ENCODE assay signal across 10 mouse cellular contexts in the genomic region with DNA sequence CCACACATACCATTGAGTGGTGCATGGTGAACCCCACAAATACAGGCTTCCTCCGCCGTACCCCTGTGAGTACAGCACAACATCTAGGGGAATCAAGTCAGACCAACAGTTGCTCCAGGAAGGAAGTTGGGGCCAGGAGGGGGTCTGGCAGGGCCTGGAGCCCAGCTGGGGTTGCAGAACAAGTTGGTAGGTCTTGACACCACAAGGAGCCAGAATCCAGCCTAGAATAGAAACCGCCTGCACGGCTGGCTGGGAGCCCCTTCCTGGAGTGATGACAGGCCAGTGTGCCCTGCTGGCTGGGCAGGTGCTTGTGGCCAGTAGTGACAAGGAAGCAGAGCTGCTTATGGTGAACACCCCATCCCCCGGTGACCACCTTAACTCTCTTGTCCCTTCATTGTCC.
DNase-seq lines count a peak whose midpoint lies in the region; ATAC-seq and TF ChIP-seq lines count a peak whose summit lies in the region.
"Had no signal": no experiment of that assay in that cellular context is flagged by ENCODE, and none has a peak within 500 bp of the region (broad histone marks: within the 10 kb centered on the region; RNA-seq: fewer than 3 reads in every experiment).

No protein-coding gene starts in this region.

- TF ChIP-seq EP300 in heart, postnatal 0 days (IDR thresholded peaks at IDR 0.05; ENCODE audit: low read depth) = no peak
- TF ChIP-seq EP300 in liver, postnatal 0 days (IDR thresholded peaks at IDR 0.05; ENCODE audit: low read depth) = no peak

- H3K4me2 ChIP-seq in midbrain, embryonic 13.5 days (replicated peaks) = no peak overlapping the region
- no peak overlapping the region for H3K4me2 ChIP-seq in heart, postnatal 0 days (ENCODE audit: low read depth, low read length)
- 0 out of 2 replicates have a peak overlapping the region, but pooled peaks have one; percentile 68 for H3K4me2 ChIP-seq in liver, postnatal 0 days (ENCODE audit: low read depth, low read length)
- H3K4me2 ChIP-seq in midbrain, embryonic 11.5 days = no peak overlapping the region
- H3K4me2 ChIP-seq: lung, embryonic 15.5 days had no signal

- no peak for TF ChIP-seq CTCF in heart, postnatal 0 days (IDR thresholded peaks at IDR 0.05; ENCODE audit: low read depth)
- TF ChIP-seq CTCF in liver, postnatal 0 days (IDR thresholded peaks at IDR 0.05; ENCODE audit: low read depth) = no peak

- H3K27me3 ChIP-seq in midbrain, embryonic 10.5 days (ENCODE audit: low read depth, poor library complexity, severe bottlenecking) = peaks cover 22% of the 10 kb centered on the region
- H3K27me3 ChIP-seq in midbrain, embryonic 13.5 days = no peaks in the 10 kb centered on the region
- H3K27me3 ChIP-seq in heart, postnatal 0 days (ENCODE audit: control insufficient read depth, insufficient read depth, low read length) = no peaks in the 10 kb centered on the region
- no peaks in the 10 kb centered on the region for H3K27me3 ChIP-seq in liver, postnatal 0 days (ENCODE audit: insufficient read depth, low read length)
- no peaks in the 10 kb centered on the region for H3K27me3 ChIP-seq in midbrain, embryonic 11.5 days (ENCODE audit: control insufficient read depth, insufficient read depth, low read length)
- H3K27me3 ChIP-seq: lung, embryonic 15.5 days had no signal

- H3K27ac ChIP-seq in midbrain, embryonic 10.5 days (replicated peaks) = 0 out of 2 replicates have a peak overlapping the region, but pooled peaks have one; percentile 23
- no peak overlapping the region for H3K27ac ChIP-seq in midbrain, embryonic 13.5 days
- no peak overlapping the region for H3K27ac ChIP-seq in heart, postnatal 0 days (ENCODE audit: low read depth)
- peak overlapping the region; percentile 60 for H3K27ac ChIP-seq in liver, postnatal 0 days (ENCODE audit: low read depth)
- H3K27ac ChIP-seq in midbrain, embryonic 11.5 days (ENCODE audit: low read depth, low read length) = no peak overlapping the region
- H3K27ac ChIP-seq: lung, embryonic 15.5 days had no signal

- no peaks in the 10 kb centered on the region for H3K9me3 ChIP-seq in midbrain, embryonic 10.5 days (replicated peaks)
- no peaks in the 10 kb centered on the region for H3K9me3 ChIP-seq in midbrain, embryonic 13.5 days
- H3K9me3 ChIP-seq in heart, postnatal 0 days (replicated peaks; ENCODE audit: control insufficient read depth, low read length) = no peaks in the 10 kb centered on the region
- H3K9me3 ChIP-seq in liver, postnatal 0 days (ENCODE audit: low read length) = no peaks in the 10 kb centered on the region
- no peaks in the 10 kb centered on the region for H3K9me3 ChIP-seq in midbrain, embryonic 11.5 days (ENCODE audit: control insufficient read depth, low read length)
- H3K9me3 ChIP-seq: lung, embryonic 15.5 days had no signal

- no peak overlapping the region for H3K9ac ChIP-seq in midbrain, embryonic 13.5 days (replicated peaks)
- H3K9ac ChIP-seq in heart, postnatal 0 days (replicated peaks; ENCODE audit: low read depth, low read length) = no peak overlapping the region
- H3K9ac ChIP-seq in liver, postnatal 0 days (replicated peaks) = peak overlapping the region; percentile 42; the same call in 1 of the 2 replicates
- no peak overlapping the region for H3K9ac ChIP-seq in midbrain, embryonic 11.5 days (ENCODE audit: low read length)
- H3K9ac ChIP-seq: lung, embryonic 15.5 days had no signal

- H3K4me1 ChIP-seq in midbrain, embryonic 10.5 days = peaks cover 34% of the 10 kb centered on the region
- H3K4me1 ChIP-seq in midbrain, embryonic 13.5 days (replicated peaks) = peaks cover 23% of the 10 kb centered on the region
- H3K4me1 ChIP-seq in heart, postnatal 0 days (ENCODE audit: control insufficient read depth, insufficient read depth) = peaks cover 20% of the 10 kb centered on the region
- H3K4me1 ChIP-seq in liver, postnatal 0 days (ENCODE audit: insufficient read depth) = peaks cover 48% of the 10 kb centered on the region
- H3K4me1 ChIP-seq in midbrain, embryonic 11.5 days (ENCODE audit: control insufficient read depth, insufficient read depth, low read length) = peaks cover 6% of the 10 kb centered on the region; the same call in 1 of the 2 replicates

- H3K36me3 ChIP-seq in midbrain, embryonic 10.5 days = no peaks in the 10 kb centered on the region
- H3K36me3 ChIP-seq in midbrain, embryonic 13.5 days = no peaks in the 10 kb centered on the region
- no peaks in the 10 kb centered on the region for H3K36me3 ChIP-seq in heart, postnatal 0 days (replicated peaks; ENCODE audit: control insufficient read depth, insufficient read depth, low read length)
- H3K36me3 ChIP-seq in liver, postnatal 0 days (replicated peaks; ENCODE audit: insufficient read depth, low read length) = no peaks in the 10 kb centered on the region
- H3K36me3 ChIP-seq in midbrain, embryonic 11.5 days (ENCODE audit: control insufficient read depth, insufficient read depth, low read length) = no peaks in the 10 kb centered on the region
- H3K36me3 ChIP-seq: lung, embryonic 15.5 days had no signal

- DNase-seq in midbrain, embryonic 10.5 days (ENCODE audit: low spot score) = no peak
- DNase-seq in heart, postnatal 0 days (ENCODE audit: low spot score) = peak; percentile 75
- DNase-seq in liver, postnatal 0 days = peak; percentile 45
- peak; percentile 64 for DNase-seq in thymus, postnatal 4 days
- no peak for DNase-seq in lung, postnatal 10 days
- no peak for DNase-seq in spleen, postnatal 36 days (ENCODE audit: low spot score in 2 of 2)
- no peak for DNase-seq in midbrain, embryonic 11.5 days (ENCODE audit: low spot score, missing footprints)
- DNase-seq: adrenal gland, postnatal 36 days had no signal

- no peak overlapping the region for H3K4me3 ChIP-seq in midbrain, embryonic 10.5 days
- H3K4me3 ChIP-seq in midbrain, embryonic 13.5 days (replicated peaks) = no peak overlapping the region
- no peak overlapping the region for H3K4me3 ChIP-seq in heart, postnatal 0 days (ENCODE audit: low read depth, low read length)
- no peak overlapping the region for H3K4me3 ChIP-seq in liver, postnatal 0 days (ENCODE audit: low read depth, low read length)
- H3K4me3 ChIP-seq in midbrain, embryonic 11.5 days (ENCODE audit: low read depth, low read length) = no peak overlapping the region
- H3K4me3 ChIP-seq: lung, embryonic 15.5 days had no signal

- WGBS in midbrain, embryonic 10.5 days = 91% methylated on average over 5 of the region's 5 CpGs
- WGBS in midbrain, embryonic 13.5 days = 92% methylated on average over 5 of the region's 5 CpGs
- WGBS in heart, postnatal 0 days = 38% methylated on average over 5 of the region's 5 CpGs
- 35% methylated on average over 5 of the region's 5 CpGs for WGBS in liver, postnatal 0 days (ENCODE audit: insufficient replicate concordance)
- 82% methylated on average over 5 of the region's 5 CpGs for WGBS in midbrain, embryonic 11.5 days

- ATAC-seq in midbrain, embryonic 13.5 days = no peak
- peak; percentile 52 for ATAC-seq in heart, postnatal 0 days (ENCODE audit: insufficient read depth, low read depth)
- ATAC-seq in liver, postnatal 0 days = no peak
- ATAC-seq in midbrain, embryonic 11.5 days (ENCODE audit: low FRiP score) = no peak

Comparison
In these comparisons a context has a peak if more than half of its experiments do, and no peak if none do; other contexts are left out.
1. H3K27ac ChIP-seq: peak in midbrain, embryonic 10.5 days (single experiment) and liver, postnatal 0 days (single experiment); none in midbrain, embryonic 13.5 days (single experiment), heart, postnatal 0 days (single experiment) and midbrain, embryonic 11.5 days (single experiment).
2. DNase-seq: peak in heart, postnatal 0 days (single experiment), liver, postnatal 0 days (single experiment) and thymus, postnatal 4 days (single experiment); none in midbrain, embryonic 10.5 days (single experiment), lung, postnatal 10 days (single experiment), spleen, postnatal 36 days (0 of 2) and midbrain, embryonic 11.5 days (single experiment).